Mouse (Mus musculus) thymus, postnatal 36 days (tissue): ENCODE results near the gene Evi5.
A peak's percentile ranks its signal among the peaks of the same experiment; 100 is the strongest.

Experiments used
- DNase-seq, 2 experiments: peaks; one replicate each; pipeline ENCODE4 v3.0.0; 2022; ENCODE audit warnings: mixed read lengths in 2 of 2

Gene Evi5

DNA sequence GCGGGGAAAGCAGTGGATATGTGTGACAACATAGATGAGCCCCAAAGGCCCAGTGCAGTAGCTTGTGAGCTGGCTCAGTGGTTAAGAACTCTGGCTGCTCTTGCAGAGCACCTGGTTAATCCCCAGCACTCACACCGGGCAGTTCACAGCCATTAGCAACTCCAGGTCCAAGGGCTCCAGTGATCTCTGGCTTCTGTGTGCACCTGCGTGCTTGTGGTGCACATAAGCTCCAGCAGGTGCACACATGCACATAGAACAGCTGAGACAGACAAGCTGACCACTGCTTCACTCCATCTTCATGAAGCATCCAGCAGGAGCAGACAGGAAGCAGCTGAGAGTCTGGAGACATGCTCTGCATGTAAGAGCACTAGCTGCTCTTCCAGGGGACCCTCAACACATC is 136.6 kb downstream of the Evi5 start:
- DNase-seq = peak; percentile 54 to 66

- DNase-seq = no peak
Observed at GRCm38 (mm10) chr5:107736171-107736570, 138.7 kb downstream of the Evi5 start.

GRCm38 (mm10) chr5:107731844-107732243 is 143.1 kb downstream of the Evi5 start:
- DNase-seq = peak in 1 of 2 experiments; percentile 14

DNA sequence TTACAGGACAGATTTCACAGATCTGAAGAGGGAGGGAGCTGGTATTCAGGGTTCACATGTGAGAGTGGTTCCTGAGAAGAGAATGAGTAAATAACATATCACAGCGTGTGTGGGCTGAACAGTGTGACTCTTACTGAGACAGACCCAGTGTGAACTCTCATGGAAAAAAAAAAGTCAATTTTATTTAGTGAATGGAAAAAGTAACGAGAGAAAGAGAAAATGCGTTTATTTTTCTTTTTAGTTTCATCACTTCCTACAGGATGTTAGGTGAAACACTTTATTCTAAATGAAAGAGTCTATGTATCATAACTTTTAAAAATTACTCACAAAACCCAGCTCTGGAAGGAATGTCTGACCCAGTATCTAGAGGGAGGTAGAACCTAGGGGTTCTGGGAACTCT is 143.5 kb downstream of the Evi5 start:
- no peak for DNase-seq

DNA sequence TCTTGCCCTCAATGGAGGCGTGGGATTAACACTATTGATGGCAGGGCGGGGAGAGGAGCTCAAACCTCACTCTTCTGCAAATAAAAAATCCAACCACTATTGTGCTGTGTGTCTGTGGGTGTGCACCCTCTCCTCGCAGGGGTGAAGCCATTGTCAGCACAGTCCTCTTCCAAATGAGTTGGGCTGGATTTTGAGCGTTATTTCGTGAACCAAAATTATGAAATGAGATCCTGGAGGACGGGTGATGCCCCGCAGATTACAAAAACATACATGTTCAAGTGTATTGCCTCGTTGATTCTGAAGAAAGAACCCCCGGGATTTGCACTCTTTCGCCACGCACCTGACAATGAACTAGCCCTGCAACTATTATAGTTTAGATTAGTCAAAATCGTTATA is 147.9 kb downstream of the Evi5 start:
- peak in 1 of 2 experiments; percentile 41 for DNase-seq

GRCm38 (mm10) chr5:107726281-107727006 is 148.5 kb downstream of the Evi5 start:
- peak; percentile 47 to 62 for DNase-seq

DNA sequence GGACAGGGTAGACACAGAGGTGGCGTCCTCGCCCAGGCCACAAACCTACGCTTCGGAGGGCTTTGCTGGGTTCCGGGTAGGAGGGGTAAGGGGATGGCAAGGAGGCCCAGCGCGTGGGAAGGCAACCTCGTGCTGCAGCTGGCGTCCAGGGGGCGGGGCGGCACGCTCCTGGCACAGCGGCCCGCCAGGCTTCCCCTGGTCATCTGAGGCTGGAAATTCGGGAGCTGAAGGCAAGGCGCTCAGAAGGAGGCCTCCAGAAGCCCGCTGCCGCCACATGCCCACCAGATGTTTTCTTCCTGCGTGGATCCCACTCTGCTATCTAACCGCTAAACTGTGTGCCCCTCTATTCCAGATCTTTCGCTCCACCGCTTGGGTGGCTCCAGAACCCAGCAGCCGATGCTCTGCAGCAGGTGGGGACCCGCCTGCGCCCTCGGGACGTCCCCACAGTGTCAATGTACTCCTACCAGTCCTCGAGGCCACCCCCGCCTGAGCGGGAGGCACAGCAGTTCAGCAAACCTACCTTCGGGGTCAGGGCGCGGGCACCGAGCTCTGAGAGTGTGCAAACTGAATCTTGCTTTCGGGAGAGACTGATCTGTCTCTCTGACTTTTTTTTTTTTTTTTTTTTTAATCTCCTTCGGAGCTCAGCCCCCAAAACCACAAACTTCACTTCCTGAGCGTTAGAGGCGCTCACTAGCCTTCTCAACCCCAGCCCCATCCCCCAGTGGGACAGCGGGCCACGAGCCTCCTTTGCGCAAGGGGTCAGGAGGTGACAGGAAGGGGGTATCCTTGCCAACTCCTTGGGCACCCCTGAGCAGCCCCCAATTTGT is 149.3 kb downstream of the Evi5 start, which contains the start of gene Gfi1:
TSS of gene Gfi1 (minus strand) at position 602 of the 827 bp plus-strand sequence.
- DNase-seq = peak; percentile 83 to 90

DNA sequence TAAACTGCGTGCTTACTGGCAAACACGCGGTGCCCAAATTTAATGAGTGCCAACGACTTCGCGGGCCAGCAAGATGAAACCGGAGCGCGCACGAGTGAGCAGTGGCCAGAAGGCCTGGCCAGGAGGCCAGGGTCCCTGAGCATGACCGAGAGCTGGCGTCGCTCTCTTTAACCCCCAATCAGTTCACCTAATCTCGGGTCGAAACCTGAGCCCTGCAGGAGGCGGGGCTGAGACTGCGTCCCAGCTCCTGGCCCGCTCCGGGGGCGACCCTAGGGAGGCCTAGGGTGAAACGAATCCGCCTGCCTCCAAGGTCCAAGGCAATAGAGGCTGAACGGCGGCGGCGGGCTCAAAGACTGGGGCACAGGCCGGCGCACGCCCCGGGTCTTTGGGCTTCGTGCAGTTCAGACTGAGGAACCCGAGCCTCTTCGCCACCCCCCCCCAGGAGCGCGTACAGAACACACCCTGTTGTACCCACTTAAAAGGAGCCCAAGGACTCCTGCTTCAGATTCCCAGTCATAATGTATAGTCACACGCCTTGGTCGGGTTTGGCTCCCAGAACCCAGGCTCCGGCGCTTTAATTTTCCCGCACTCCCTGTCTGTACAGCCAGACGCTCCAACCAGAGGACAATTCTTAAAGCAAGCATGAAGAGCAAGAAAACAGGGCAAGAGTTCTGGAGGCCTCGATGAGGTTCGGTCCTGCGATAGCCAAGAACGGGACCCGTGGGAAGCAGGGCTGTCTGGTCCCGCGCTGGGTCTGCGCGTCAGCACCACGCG is 150.1 kb downstream of the Evi5 start:
- DNase-seq = peak; percentile 67 to 73

GRCm38 (mm10) chr5:107723541-107724511 is 151.1 kb downstream of the Evi5 start:
- peak; percentile 63 to 73 for DNase-seq

DNA sequence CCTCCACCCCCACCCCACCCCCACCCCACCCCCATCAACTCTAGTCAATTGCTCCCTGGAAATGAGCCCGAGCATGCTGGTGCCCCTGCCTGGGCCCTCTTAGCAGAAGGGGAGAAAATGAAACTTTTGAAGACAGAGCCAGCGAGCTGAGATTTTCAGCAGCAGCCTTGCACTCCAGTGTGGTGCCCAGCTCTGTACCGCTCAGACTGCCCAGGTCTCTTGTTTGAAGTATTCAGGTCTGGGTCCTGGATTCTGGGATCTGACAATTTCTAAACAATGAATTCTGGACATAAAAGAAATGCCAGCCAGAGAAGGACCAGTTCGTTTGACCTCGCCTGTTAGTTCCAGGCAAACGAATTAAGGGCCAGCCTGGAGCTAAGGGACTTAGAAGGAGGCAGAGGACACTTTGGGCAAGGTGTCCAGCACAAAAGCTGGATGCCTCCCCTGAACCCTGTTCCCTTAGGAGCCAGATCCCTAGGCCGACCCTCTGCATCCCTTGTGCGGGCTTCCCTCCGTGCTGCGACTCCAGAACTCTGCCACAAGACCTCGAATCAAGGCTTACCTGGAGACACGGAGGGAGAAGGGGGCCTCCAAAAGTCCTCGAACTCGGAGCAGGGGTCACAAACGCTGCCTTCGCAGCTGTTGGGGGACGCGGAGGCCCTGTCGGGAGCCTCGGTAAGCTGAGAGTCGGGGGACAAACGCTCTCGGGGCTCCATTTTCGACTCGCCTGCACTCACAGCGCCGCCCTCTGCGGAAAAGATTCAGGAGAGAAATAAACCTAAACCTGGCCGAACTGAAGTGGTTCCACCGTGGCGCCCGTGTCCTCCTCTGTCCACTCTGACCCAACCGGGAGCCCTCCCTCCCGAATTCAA is 152.0 kb downstream of the Evi5 start:
- peak; percentile 76 to 77 for DNase-seq

DNA sequence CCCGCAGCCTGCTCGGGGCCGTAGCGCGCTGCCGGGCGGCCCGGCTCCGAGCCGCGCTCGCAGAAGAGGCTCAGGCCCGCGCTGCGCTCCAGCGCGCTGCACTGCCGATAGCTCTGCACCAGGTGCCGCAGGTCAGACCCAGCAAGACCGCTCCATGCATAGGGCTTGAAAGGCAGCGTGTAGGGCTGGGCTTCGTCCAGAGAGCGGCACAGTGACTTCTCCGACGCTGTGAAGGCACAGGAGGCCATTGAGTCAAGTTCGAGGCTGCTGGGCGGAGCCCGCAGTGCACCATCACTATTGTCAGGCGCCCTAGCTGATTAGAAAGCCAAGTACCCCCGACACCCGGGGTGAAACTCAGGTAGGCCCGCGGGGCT is 153.3 kb downstream of the Evi5 start:
- DNase-seq = no peak

- DNase-seq = peak in 1 of 2 experiments; percentile 45
Observed at GRCm38 (mm10) chr5:107720991-107721637, 153.8 kb downstream of the Evi5 start.

- peak in 1 of 2 experiments; percentile 42 for DNase-seq
Observed at GRCm38 (mm10) chr5:107720511-107720910, 154.4 kb downstream of the Evi5 start.

DNA sequence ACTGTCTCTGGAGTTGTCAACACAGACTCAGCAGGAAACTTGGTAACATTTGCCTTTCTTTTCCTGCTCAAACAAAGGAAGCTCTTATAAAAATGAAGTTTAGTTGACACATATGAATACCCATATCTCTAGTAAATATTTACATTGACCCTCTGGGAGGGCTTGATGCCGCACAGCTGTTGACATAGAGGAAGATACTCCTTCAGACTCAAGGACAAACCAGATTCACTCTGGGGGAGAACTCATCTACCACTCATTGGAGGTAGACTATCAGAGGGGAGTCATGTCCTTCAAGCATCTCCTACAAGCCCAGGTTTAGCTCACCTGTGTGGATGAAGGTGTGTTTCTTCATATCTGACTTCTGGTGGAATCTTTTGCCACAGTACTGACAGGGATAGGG is 155.1 kb downstream of the Evi5 start:
- no peak for DNase-seq

DNA sequence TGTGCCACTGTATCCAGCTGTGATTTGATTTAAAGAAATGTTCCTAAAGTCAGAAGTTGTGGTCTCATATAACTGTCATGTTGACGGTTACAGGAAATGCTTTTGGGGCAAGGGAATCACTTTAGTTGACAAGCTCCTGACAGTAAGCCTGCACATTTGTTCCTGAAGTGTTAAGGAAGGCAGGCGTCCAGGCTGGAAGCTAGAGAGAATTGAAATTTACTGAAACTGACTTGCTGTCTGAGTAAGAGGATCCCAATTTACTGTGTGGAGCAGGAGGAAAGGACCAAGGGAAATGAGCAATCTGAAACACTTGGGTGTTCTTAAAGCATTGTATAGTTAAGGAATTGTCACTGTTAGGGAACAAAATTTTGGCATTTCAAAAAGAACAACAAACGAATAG is 155.7 kb downstream of the Evi5 start:
- DNase-seq = no peak

DNA sequence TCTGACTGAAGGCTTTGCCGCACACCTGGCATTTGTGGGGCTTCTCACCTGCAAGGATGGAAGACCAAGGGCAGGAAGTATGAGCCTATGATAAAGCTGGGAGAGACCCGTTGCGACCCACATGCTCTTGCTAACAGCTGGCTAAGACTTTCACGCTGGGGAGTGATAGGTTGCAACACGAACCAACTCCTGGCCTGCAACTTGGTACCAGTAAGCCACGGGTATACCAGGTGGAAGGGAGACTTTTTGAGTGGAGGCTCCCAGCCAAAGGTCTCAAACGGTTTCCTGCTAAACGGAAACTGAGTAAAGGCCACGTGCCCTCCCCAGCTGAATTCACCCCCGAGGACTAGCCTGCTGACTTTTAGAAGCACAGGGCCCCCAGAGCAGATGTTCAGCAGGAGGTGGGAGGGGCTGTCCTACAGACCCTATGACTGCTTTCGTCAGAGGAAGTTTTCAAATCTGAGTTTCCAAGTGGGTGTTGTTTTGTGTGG is 157.0 kb downstream of the Evi5 start:
- DNase-seq = peak; percentile 82 to 92

GRCm38 (mm10) chr5:107711689-107712088 is 163.2 kb downstream of the Evi5 start:
- peak in 1 of 2 experiments; percentile 2 for DNase-seq

GRCm38 (mm10) chr5:107708124-107708797 is 166.6 kb downstream of the Evi5 start:
- no peak for DNase-seq

GRCm38 (mm10) chr5:107706262-107706661 is 168.6 kb downstream of the Evi5 start:
- no peak for DNase-seq

DNA sequence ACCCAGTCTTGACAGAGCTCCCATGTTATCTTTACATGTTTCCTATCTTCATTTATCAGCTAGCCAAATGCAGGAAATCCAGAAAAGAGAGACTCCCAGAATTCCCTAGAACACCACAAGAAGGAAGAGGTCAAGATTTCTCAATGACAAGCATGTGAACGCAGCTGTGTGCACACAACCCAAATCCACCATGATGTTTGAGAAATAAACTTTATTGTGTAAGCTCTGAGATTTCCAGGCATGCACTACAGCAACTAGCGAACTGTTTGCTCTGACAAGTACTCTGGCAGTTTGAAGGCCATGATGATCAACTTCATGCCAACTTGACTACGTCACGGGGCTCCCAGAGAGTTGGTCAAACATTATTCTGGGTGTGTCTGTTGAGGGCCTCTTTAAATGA is 169.2 kb downstream of the Evi5 start:
- DNase-seq = no peak
